Mouse (Mus musculus): ENCODE results near the gene Slc44a1. TPM values are rescaled to one million over a fixed set of nuclear protein-coding genes. Genes with fewer than 3 reads are reported as not detected.

Gene Slc44a1
- polyA plus RNA-seq, 1 experiment from 2014 or later, result 44.1 TPM

- Histone ChIP-seq H3K9ac (ENCODE audit: low read depth, low read length) (no peak overlapping the region), H3K27ac (no peak overlapping the region), H3K36me3 (ENCODE audit: insufficient read depth, low read length) (peaks cover 10% of the 10 kb centered on the region; the same call in 1 of the 2 replicates), H3K4me2 (ENCODE audit: low read length) (no peak overlapping the region), H3K4me3 (replicated peaks; ENCODE audit: low read depth, low read length) (no peak overlapping the region), H3K27me3 (ENCODE audit: insufficient read depth, low read length) (no peaks in the 10 kb centered on the region), H3K4me1 (replicated peaks; ENCODE audit: insufficient read depth, low read length) (no peaks in the 10 kb centered on the region), H3K9me3 (replicated peaks; ENCODE audit: low read length) (no peaks in the 10 kb centered on the region)
- peak; percentile 60 for TF ChIP-seq CTCF (IDR thresholded peaks at IDR 0.05; ENCODE audit: low read depth)
- no peak for ATAC-seq (replicated peaks; ENCODE audit: low FRiP score, low read depth)
- peak; percentile 73 for DNase-seq (ENCODE audit: low spot score)
- 45% methylated on average over 4 of the region's 4 CpGs for WGBS
Observed at GRCm38 (mm10) chr4:53549375-53549774, 109.2 kb downstream of the Slc44a1 start.

- H3K9ac ChIP-seq (ENCODE audit: low read depth, low read length), result no peak overlapping the region
- H3K4me2 ChIP-seq (ENCODE audit: low read length), result no peak overlapping the region
- H3K27ac ChIP-seq, result no peak overlapping the region
- no peak overlapping the region for H3K4me3 ChIP-seq (replicated peaks; ENCODE audit: low read depth, low read length)
- DNase-seq (ENCODE audit: low spot score) (no peak), ATAC-seq (replicated peaks; ENCODE audit: low FRiP score, low read depth) (no peak)
- no peaks in the 10 kb centered on the region for H3K4me1 ChIP-seq (replicated peaks; ENCODE audit: insufficient read depth, low read length)
- no peaks in the 10 kb centered on the region for H3K9me3 ChIP-seq (replicated peaks; ENCODE audit: low read length)
- peaks cover 15% of the 10 kb centered on the region; the same call in 1 of the 2 replicates for H3K36me3 ChIP-seq (ENCODE audit: insufficient read depth, low read length)
- 68% methylated on average over 5 of the region's 5 CpGs for WGBS
- H3K27me3 ChIP-seq (ENCODE audit: insufficient read depth, low read length), result no peaks in the 10 kb centered on the region
- TF ChIP-seq CTCF (IDR thresholded peaks at IDR 0.05; ENCODE audit: low read depth), result no peak
Observed at GRCm38 (mm10) chr4:53564618-53565017, 124.4 kb downstream of the Slc44a1 start.

- H3K36me3 ChIP-seq (ENCODE audit: insufficient read depth, low read length), result 0 out of 2 replicates have a peak, but pooled peaks cover 6% of the 10 kb centered on the region
- no peak for TF ChIP-seq CTCF (IDR thresholded peaks at IDR 0.05; ENCODE audit: low read depth)
- no peaks in the 10 kb centered on the region for H3K27me3 ChIP-seq (ENCODE audit: insufficient read depth, low read length)
- H3K4me1 ChIP-seq (replicated peaks; ENCODE audit: insufficient read depth, low read length), result no peaks in the 10 kb centered on the region
- ATAC-seq (replicated peaks; ENCODE audit: low FRiP score, low read depth), result no peak
- no peak overlapping the region for H3K4me2 ChIP-seq (ENCODE audit: low read length)
- 87% methylated on average over 1 of the region's 1 CpGs for WGBS
- no peak overlapping the region for H3K4me3 ChIP-seq (replicated peaks; ENCODE audit: low read depth, low read length)
- H3K9ac ChIP-seq (ENCODE audit: low read depth, low read length), result no peak overlapping the region
- no peak overlapping the region for H3K27ac ChIP-seq
- H3K9me3 ChIP-seq (replicated peaks; ENCODE audit: low read length), result no peaks in the 10 kb centered on the region
- DNase-seq (ENCODE audit: low spot score), result no peak
Observed at GRCm38 (mm10) chr4:53567065-53567464, 126.9 kb downstream of the Slc44a1 start.

DNA sequence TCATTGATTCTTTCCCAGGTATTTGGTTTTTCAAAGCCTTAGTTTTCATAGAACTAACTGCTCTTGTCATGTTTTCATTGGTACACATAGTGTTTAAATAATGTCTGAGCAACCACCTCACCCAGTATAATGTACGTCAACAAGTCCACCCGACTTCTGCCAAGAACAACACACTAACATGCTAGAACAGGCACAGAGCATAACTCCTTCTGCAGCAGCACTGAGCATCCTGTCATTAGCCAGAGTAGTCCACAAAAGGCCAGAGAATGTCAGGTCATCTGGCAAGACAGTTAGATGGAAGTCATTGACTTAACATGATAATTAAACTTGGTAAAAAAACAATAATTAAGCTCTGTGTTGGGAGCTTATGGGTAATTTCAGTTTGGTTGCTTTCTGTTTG lies 135.3 kb downstream of the Slc44a1 start:
- no peaks in the 10 kb centered on the region for H3K9me3 ChIP-seq (replicated peaks; ENCODE audit: low read length)
- no peak for TF ChIP-seq CTCF (IDR thresholded peaks at IDR 0.05; ENCODE audit: low read depth)
- no peak overlapping the region for H3K9ac ChIP-seq (ENCODE audit: low read depth, low read length)
- WGBS, result 48% methylated on average over 2 of the region's 2 CpGs
- ATAC-seq (replicated peaks; ENCODE audit: low FRiP score, low read depth) (no peak), DNase-seq (ENCODE audit: low spot score) (peak; percentile 44)
- H3K36me3 ChIP-seq (ENCODE audit: insufficient read depth, low read length), result no peaks in the 10 kb centered on the region
- H3K4me2 ChIP-seq (ENCODE audit: low read length), result no peak overlapping the region
- no peak overlapping the region for H3K27ac ChIP-seq
- no peaks in the 10 kb centered on the region for H3K4me1 ChIP-seq (replicated peaks; ENCODE audit: insufficient read depth, low read length)
- no peak overlapping the region for H3K4me3 ChIP-seq (replicated peaks; ENCODE audit: low read depth, low read length)
- no peaks in the 10 kb centered on the region for H3K27me3 ChIP-seq (ENCODE audit: insufficient read depth, low read length)

- H3K4me2 ChIP-seq (ENCODE audit: low read length), result no peak overlapping the region
- no peaks in the 10 kb centered on the region for H3K27me3 ChIP-seq (ENCODE audit: insufficient read depth, low read length)
- ATAC-seq (replicated peaks; ENCODE audit: low FRiP score, low read depth) (no peak), DNase-seq (ENCODE audit: low spot score) (no peak)
- TF ChIP-seq CTCF (IDR thresholded peaks at IDR 0.05; ENCODE audit: low read depth), result no peak
- H3K9ac ChIP-seq (ENCODE audit: low read depth, low read length), result no peak overlapping the region
- no peaks in the 10 kb centered on the region for H3K36me3 ChIP-seq (ENCODE audit: insufficient read depth, low read length)
- H3K4me3 ChIP-seq (replicated peaks; ENCODE audit: low read depth, low read length), result no peak overlapping the region
- H3K4me1 ChIP-seq (replicated peaks; ENCODE audit: insufficient read depth, low read length), result no peaks in the 10 kb centered on the region
- H3K27ac ChIP-seq, result no peak overlapping the region
- no peaks in the 10 kb centered on the region for H3K9me3 ChIP-seq (replicated peaks; ENCODE audit: low read length)
Observed at GRCm38 (mm10) chr4:53587676-53588075, 147.5 kb downstream of the Slc44a1 start.

DNA sequence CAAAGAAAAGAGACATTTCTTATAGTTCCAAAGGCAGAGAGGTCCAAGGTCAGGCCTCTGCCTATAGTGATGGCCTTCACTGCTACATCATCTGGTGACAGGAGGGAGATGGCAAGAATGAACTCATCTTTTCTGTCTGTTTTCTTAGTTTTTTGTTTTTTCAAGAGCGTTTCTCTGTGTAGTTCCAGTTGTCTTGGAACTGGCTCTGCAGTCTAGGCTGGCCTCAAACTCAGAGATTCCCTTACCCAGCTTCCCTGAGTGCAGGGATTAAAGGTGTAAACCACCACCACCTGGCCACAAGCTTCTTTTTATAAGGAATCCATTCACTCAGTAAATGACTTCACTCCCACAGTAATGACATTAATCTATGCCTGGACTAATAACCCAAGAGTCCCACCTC lies 148.7 kb downstream of the Slc44a1 start:
- Histone ChIP-seq H3K9me3 (replicated peaks; ENCODE audit: low read length) (no peaks in the 10 kb centered on the region), H3K4me3 (replicated peaks; ENCODE audit: low read depth, low read length) (no peak overlapping the region), H3K9ac (ENCODE audit: low read depth, low read length) (no peak overlapping the region), H3K27me3 (ENCODE audit: insufficient read depth, low read length) (no peaks in the 10 kb centered on the region), H3K4me2 (ENCODE audit: low read length) (no peak overlapping the region), H3K27ac (no peak overlapping the region), H3K4me1 (replicated peaks; ENCODE audit: insufficient read depth, low read length) (no peaks in the 10 kb centered on the region), H3K36me3 (ENCODE audit: insufficient read depth, low read length) (no peaks in the 10 kb centered on the region)
- no peak for DNase-seq (ENCODE audit: low spot score)
- WGBS, result 72% methylated on average over 1 of the region's 1 CpGs
- TF ChIP-seq CTCF (IDR thresholded peaks at IDR 0.05; ENCODE audit: low read depth), result no peak
- ATAC-seq (replicated peaks; ENCODE audit: low FRiP score, low read depth), result no peak

DNA sequence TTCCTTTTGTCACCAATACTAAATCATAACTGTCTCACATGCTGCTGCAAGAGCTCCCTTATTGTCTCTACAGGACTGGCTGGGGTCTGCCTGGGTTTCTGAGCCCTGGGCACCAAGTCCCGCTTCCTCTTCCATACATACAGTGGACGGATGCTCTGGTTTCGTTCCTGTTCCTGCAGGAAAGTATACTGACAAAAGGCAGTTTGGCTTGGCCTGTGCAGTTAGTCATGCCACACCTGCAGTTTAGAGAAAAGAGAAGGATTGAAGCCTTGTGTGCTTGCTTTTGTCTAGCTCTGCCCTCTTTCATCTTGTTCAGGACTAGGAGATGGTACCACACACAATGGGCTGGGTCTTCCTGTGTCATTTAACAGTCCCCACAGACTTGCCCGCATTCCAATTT lies 149.3 kb downstream of the Slc44a1 start:
- 80% methylated on average over 4 of the region's 4 CpGs for WGBS
- no peak overlapping the region for H3K9ac ChIP-seq (ENCODE audit: low read depth, low read length)
- no peaks in the 10 kb centered on the region for H3K27me3 ChIP-seq (ENCODE audit: insufficient read depth, low read length)
- H3K27ac ChIP-seq, result no peak overlapping the region
- H3K9me3 ChIP-seq (replicated peaks; ENCODE audit: low read length), result no peaks in the 10 kb centered on the region
- H3K4me2 ChIP-seq (ENCODE audit: low read length), result no peak overlapping the region
- no peak overlapping the region for H3K4me3 ChIP-seq (replicated peaks; ENCODE audit: low read depth, low read length)
- no peak for TF ChIP-seq CTCF (IDR thresholded peaks at IDR 0.05; ENCODE audit: low read depth)
- no peak for DNase-seq (ENCODE audit: low spot score)
- H3K36me3 ChIP-seq (ENCODE audit: insufficient read depth, low read length), result no peaks in the 10 kb centered on the region
- H3K4me1 ChIP-seq (replicated peaks; ENCODE audit: insufficient read depth, low read length), result no peaks in the 10 kb centered on the region
- ATAC-seq (replicated peaks; ENCODE audit: low FRiP score, low read depth), result no peak
